Mouse (Mus musculus): Measurements from ENCODE around the gene Zfp354b. TPM values are rescaled to one million over a fixed set of nuclear protein-coding genes. Genes with fewer than 3 reads are reported as not detected.

Zfp354b gene
- total and polyA plus RNA-seq, 3 experiments: 0.11 TPM; not detected in 2

GRCm38 (mm10) chr11:50930469-50931014 lies 891 bp downstream of the Zfp354b start:
- no peak for TF ChIP-seq POLR2AphosphoS5 (IDR thresholded peaks at IDR 0.05; ENCODE audit: insufficient replicate concordance, low read depth, low read length)
- no peak for TF ChIP-seq GATA1 (IDR thresholded peaks at IDR 0.05; ENCODE audit: borderline replicate concordance, low read length)
- TF ChIP-seq GATA2 (IDR thresholded peaks at IDR 0.05; ENCODE audit: borderline replicate concordance, low read depth, low read length): no peak
- TF ChIP-seq TAL1 (conservative IDR thresholded peaks at IDR 0.05; ENCODE audit: low read depth, low read length): no peak
- no peak for TF ChIP-seq CTCF (IDR thresholded peaks at IDR 0.05; ENCODE audit: low read depth, low read length)

GRCm38 (mm10) chr11:50915671-50916320 lies 15.6 kb downstream of the Zfp354b start, which contains the start of gene Zfp2:
Gene Zfp2, minus strand, starts transcription at chr11:50916165.
- H3K36me3 ChIP-seq (replicated peaks): no peaks in the 10 kb centered on the region
- TF ChIP-seq CTCF (IDR thresholded peaks at IDR 0.05; ENCODE audit: low read depth, low read length): no peak
- TF ChIP-seq POLR2AphosphoS5 (IDR thresholded peaks at IDR 0.05; ENCODE audit: insufficient replicate concordance, low read depth, low read length): no peak
- no peak for TF ChIP-seq GATA2 (IDR thresholded peaks at IDR 0.05; ENCODE audit: borderline replicate concordance, low read depth, low read length)
- no peak for TF ChIP-seq TAL1 (conservative IDR thresholded peaks at IDR 0.05; ENCODE audit: low read depth, low read length)
- no peak for TF ChIP-seq GATA1 (IDR thresholded peaks at IDR 0.05; ENCODE audit: borderline replicate concordance, low read length)
- DNase-seq (ENCODE audit: low spot score) (no peak), ATAC-seq (ENCODE audit: extremely low read depth, insufficient number of reproducible peaks, low FRiP score, poor library complexity, severe bottlenecking) (no peak)
- no peaks in the 10 kb centered on the region for H3K27me3 ChIP-seq (ENCODE audit: insufficient read depth, low read length)
- H3K4me3 ChIP-seq (ENCODE audit: low read depth, low read length): no peak within 1 kb of the TSS
- peaks cover 41% of the 10 kb centered on the region for H3K9me3 ChIP-seq (replicated peaks)
- no peaks in the 10 kb centered on the region for H3K4me1 ChIP-seq (ENCODE audit: insufficient read depth, low read depth, low read length)

More at GRCm38 (mm10) chr11:50930469-50931014, 891 bp downstream of the Zfp354b start:
- Histone ChIP-seq H3K9me3 (replicated peaks) (peaks cover 52% of the 10 kb centered on the region), H3K4me3 (ENCODE audit: low read depth, low read length) (no peak overlapping the region), H3K27me3 (ENCODE audit: insufficient read depth, low read length) (no peaks in the 10 kb centered on the region), H3K36me3 (replicated peaks) (no peaks in the 10 kb centered on the region), H3K4me1 (ENCODE audit: insufficient read depth, low read depth, low read length) (no peaks in the 10 kb centered on the region)
- ATAC-seq (ENCODE audit: extremely low read depth, insufficient number of reproducible peaks, low FRiP score, poor library complexity, severe bottlenecking) (no peak), DNase-seq (ENCODE audit: low spot score) (no peak)

- Histone ChIP-seq H3K4me1 (ENCODE audit: insufficient read depth, low read depth, low read length) (no peaks in the 10 kb centered on the region), H3K27me3 (ENCODE audit: insufficient read depth, low read length) (no peaks in the 10 kb centered on the region), H3K4me3 (ENCODE audit: low read depth, low read length) (no peak overlapping the region), H3K9me3 (replicated peaks) (peaks cover 49% of the 10 kb centered on the region), H3K36me3 (replicated peaks) (no peaks in the 10 kb centered on the region)
- TF ChIP-seq POLR2AphosphoS5 (IDR thresholded peaks at IDR 0.05; ENCODE audit: insufficient replicate concordance, low read depth, low read length) (no peak), GATA1 (IDR thresholded peaks at IDR 0.05; ENCODE audit: borderline replicate concordance, low read length) (no peak), CTCF (IDR thresholded peaks at IDR 0.05; ENCODE audit: low read depth, low read length) (no peak), GATA2 (IDR thresholded peaks at IDR 0.05; ENCODE audit: borderline replicate concordance, low read depth, low read length) (no peak), TAL1 (conservative IDR thresholded peaks at IDR 0.05; ENCODE audit: low read depth, low read length) (no peak)
- no peak for DNase-seq (ENCODE audit: low spot score)
- ATAC-seq (ENCODE audit: extremely low read depth, insufficient number of reproducible peaks, low FRiP score, poor library complexity, severe bottlenecking): no peak
These were observed 17.0 kb downstream of the Zfp354b start for GRCm38 (mm10) chr11:50914461-50914860.

GRCm38 (mm10) chr11:50913301-50913700 lies 18.1 kb downstream of the Zfp354b start:
- Histone ChIP-seq H3K4me3 (ENCODE audit: low read depth, low read length) (no peak overlapping the region), H3K27me3 (ENCODE audit: insufficient read depth, low read length) (no peaks in the 10 kb centered on the region), H3K36me3 (replicated peaks) (no peaks in the 10 kb centered on the region), H3K4me1 (ENCODE audit: insufficient read depth, low read depth, low read length) (no peaks in the 10 kb centered on the region), H3K9me3 (replicated peaks) (peaks cover 56% of the 10 kb centered on the region)
- DNase-seq (ENCODE audit: low spot score) (no peak), ATAC-seq (ENCODE audit: extremely low read depth, insufficient number of reproducible peaks, low FRiP score, poor library complexity, severe bottlenecking) (no peak)
- TF ChIP-seq CTCF (IDR thresholded peaks at IDR 0.05; ENCODE audit: low read depth, low read length): no peak
- TF ChIP-seq TAL1 (conservative IDR thresholded peaks at IDR 0.05; ENCODE audit: low read depth, low read length): no peak
- TF ChIP-seq GATA2 (IDR thresholded peaks at IDR 0.05; ENCODE audit: borderline replicate concordance, low read depth, low read length): no peak
- no peak for TF ChIP-seq POLR2AphosphoS5 (IDR thresholded peaks at IDR 0.05; ENCODE audit: insufficient replicate concordance, low read depth, low read length)
- no peak for TF ChIP-seq GATA1 (IDR thresholded peaks at IDR 0.05; ENCODE audit: borderline replicate concordance, low read length)

GRCm38 (mm10) chr11:50908136-50908535 lies 23.3 kb downstream of the Zfp354b start:
- Histone ChIP-seq H3K4me1 (ENCODE audit: insufficient read depth, low read depth, low read length) (no peaks in the 10 kb centered on the region), H3K27me3 (ENCODE audit: insufficient read depth, low read length) (no peaks in the 10 kb centered on the region), H3K36me3 (replicated peaks) (no peaks in the 10 kb centered on the region), H3K4me3 (ENCODE audit: low read depth, low read length) (no peak overlapping the region), H3K9me3 (replicated peaks) (peaks cover 49% of the 10 kb centered on the region)
- no peak for DNase-seq (ENCODE audit: low spot score)
- no peak for ATAC-seq (ENCODE audit: extremely low read depth, insufficient number of reproducible peaks, low FRiP score, poor library complexity, severe bottlenecking)
- TF ChIP-seq POLR2AphosphoS5 (IDR thresholded peaks at IDR 0.05; ENCODE audit: insufficient replicate concordance, low read depth, low read length): no peak
- TF ChIP-seq CTCF (IDR thresholded peaks at IDR 0.05; ENCODE audit: low read depth, low read length): no peak
- TF ChIP-seq TAL1 (conservative IDR thresholded peaks at IDR 0.05; ENCODE audit: low read depth, low read length): no peak
- no peak for TF ChIP-seq GATA1 (IDR thresholded peaks at IDR 0.05; ENCODE audit: borderline replicate concordance, low read length)
- no peak for TF ChIP-seq GATA2 (IDR thresholded peaks at IDR 0.05; ENCODE audit: borderline replicate concordance, low read depth, low read length)

GRCm38 (mm10) chr11:50897359-50897758 lies 34.1 kb downstream of the Zfp354b start:
- Histone ChIP-seq H3K4me3 (ENCODE audit: low read depth, low read length) (no peak overlapping the region), H3K36me3 (replicated peaks) (no peaks in the 10 kb centered on the region), H3K4me1 (ENCODE audit: insufficient read depth, low read depth, low read length) (no peaks in the 10 kb centered on the region), H3K27me3 (ENCODE audit: insufficient read depth, low read length) (no peaks in the 10 kb centered on the region), H3K9me3 (replicated peaks) (peaks cover 47% of the 10 kb centered on the region)
- DNase-seq (ENCODE audit: low spot score) (no peak), ATAC-seq (ENCODE audit: extremely low read depth, insufficient number of reproducible peaks, low FRiP score, poor library complexity, severe bottlenecking) (no peak)
- TF ChIP-seq POLR2AphosphoS5 (IDR thresholded peaks at IDR 0.05; ENCODE audit: insufficient replicate concordance, low read depth, low read length) (no peak), GATA1 (IDR thresholded peaks at IDR 0.05; ENCODE audit: borderline replicate concordance, low read length) (no peak), TAL1 (conservative IDR thresholded peaks at IDR 0.05; ENCODE audit: low read depth, low read length) (no peak), GATA2 (IDR thresholded peaks at IDR 0.05; ENCODE audit: borderline replicate concordance, low read depth, low read length) (no peak)
